Mouse (Mus musculus): ENCODE results near the gene Igbp1. TPM values are rescaled to one million over a fixed set of nuclear protein-coding genes. Genes with fewer than 3 reads are reported as not detected.

Igbp1 gene
- polyA plus RNA-seq, 1 experiment from 2014 or later, result 26.4 TPM

- ATAC-seq, result no peak
- Histone ChIP-seq H3K27ac (ENCODE audit: low read length) (no peak overlapping the region), H3K4me1 (replicated peaks; ENCODE audit: control insufficient read depth, insufficient read depth, low read length) (no peaks in the 10 kb centered on the region), H3K4me2 (ENCODE audit: low read length) (no peak overlapping the region), H3K9me3 (ENCODE audit: control insufficient read depth, low read length) (no peaks in the 10 kb centered on the region), H3K4me3 (replicated peaks; ENCODE audit: low read length) (no peak overlapping the region), H3K36me3 (ENCODE audit: control insufficient read depth, insufficient read depth) (no peaks in the 10 kb centered on the region), H3K9ac (replicated peaks; ENCODE audit: low read depth, low read length) (no peak overlapping the region), H3K27me3 (replicated peaks; ENCODE audit: control insufficient read depth, insufficient read depth, low read length) (no peaks in the 10 kb centered on the region)
- 93% methylated on average over 4 of the region's 4 CpGs for WGBS
Observed at GRCm38 (mm10) chrX:100508164-100508563, 14.1 kb downstream of the Igbp1 start.

GRCm38 (mm10) chrX:100509921-100510320, 15.8 kb downstream of the Igbp1 start:
- 82% methylated on average over 3 of the region's 3 CpGs for WGBS
- Histone ChIP-seq H3K36me3 (ENCODE audit: control insufficient read depth, insufficient read depth) (no peaks in the 10 kb centered on the region), H3K9ac (replicated peaks; ENCODE audit: low read depth, low read length) (no peak overlapping the region), H3K4me3 (replicated peaks; ENCODE audit: low read length) (no peak overlapping the region), H3K27ac (ENCODE audit: low read length) (no peak overlapping the region), H3K27me3 (replicated peaks; ENCODE audit: control insufficient read depth, insufficient read depth, low read length) (no peaks in the 10 kb centered on the region), H3K4me1 (replicated peaks; ENCODE audit: control insufficient read depth, insufficient read depth, low read length) (no peaks in the 10 kb centered on the region), H3K9me3 (ENCODE audit: control insufficient read depth, low read length) (no peaks in the 10 kb centered on the region), H3K4me2 (ENCODE audit: low read length) (no peak overlapping the region)
- ATAC-seq, result no peak

- Histone ChIP-seq H3K9ac (replicated peaks; ENCODE audit: low read depth, low read length) (no peak overlapping the region), H3K27me3 (replicated peaks; ENCODE audit: control insufficient read depth, insufficient read depth, low read length) (no peaks in the 10 kb centered on the region), H3K4me2 (ENCODE audit: low read length) (no peak overlapping the region), H3K36me3 (ENCODE audit: control insufficient read depth, insufficient read depth) (no peaks in the 10 kb centered on the region), H3K9me3 (ENCODE audit: control insufficient read depth, low read length) (no peaks in the 10 kb centered on the region), H3K4me3 (replicated peaks; ENCODE audit: low read length) (no peak overlapping the region), H3K27ac (ENCODE audit: low read length) (no peak overlapping the region), H3K4me1 (replicated peaks; ENCODE audit: control insufficient read depth, insufficient read depth, low read length) (no peaks in the 10 kb centered on the region)
- 88% methylated on average over 3 of the region's 3 CpGs for WGBS
- ATAC-seq, result no peak
Observed at GRCm38 (mm10) chrX:100516683-100517082, 22.6 kb downstream of the Igbp1 start.

GRCm38 (mm10) chrX:100517626-100518025, 23.5 kb downstream of the Igbp1 start:
- WGBS, result 91% methylated on average over 6 of the region's 6 CpGs
- H3K27ac ChIP-seq (ENCODE audit: low read length), result no peak overlapping the region
- H3K9ac ChIP-seq (replicated peaks; ENCODE audit: low read depth, low read length), result no peak overlapping the region
- no peaks in the 10 kb centered on the region for H3K9me3 ChIP-seq (ENCODE audit: control insufficient read depth, low read length)
- H3K27me3 ChIP-seq (replicated peaks; ENCODE audit: control insufficient read depth, insufficient read depth, low read length), result no peaks in the 10 kb centered on the region
- no peak for ATAC-seq
- no peak overlapping the region for H3K4me3 ChIP-seq (replicated peaks; ENCODE audit: low read length)
- no peaks in the 10 kb centered on the region for H3K36me3 ChIP-seq (ENCODE audit: control insufficient read depth, insufficient read depth)
- H3K4me2 ChIP-seq (ENCODE audit: low read length), result no peak overlapping the region
- H3K4me1 ChIP-seq (replicated peaks; ENCODE audit: control insufficient read depth, insufficient read depth, low read length), result no peaks in the 10 kb centered on the region

GRCm38 (mm10) chrX:100518532-100518931, 24.4 kb downstream of the Igbp1 start:
- ATAC-seq, result no peak
- WGBS, result 96% methylated on average over 2 of the region's 2 CpGs
- no peaks in the 10 kb centered on the region for H3K9me3 ChIP-seq (ENCODE audit: control insufficient read depth, low read length)

GRCm38 (mm10) chrX:100524471-100524870, 30.4 kb downstream of the Igbp1 start, which contains the start of gene Dgat2l6:
TSS of gene Dgat2l6 (plus strand) at chrX:100524838.
- no peak within 1 kb of the TSS for H3K9ac ChIP-seq (replicated peaks; ENCODE audit: low read depth, low read length)
- H3K36me3 ChIP-seq (ENCODE audit: control insufficient read depth, insufficient read depth), result no peaks in the 10 kb centered on the region
- 64% methylated on average over 4 of the region's 4 CpGs for WGBS

More at GRCm38 (mm10) chrX:100518532-100518931, 24.4 kb downstream of the Igbp1 start:
- H3K4me3 ChIP-seq (replicated peaks; ENCODE audit: low read length), result no peak overlapping the region
- H3K36me3 ChIP-seq (ENCODE audit: control insufficient read depth, insufficient read depth), result no peaks in the 10 kb centered on the region
- no peak overlapping the region for H3K27ac ChIP-seq (ENCODE audit: low read length)
- H3K27me3 ChIP-seq (replicated peaks; ENCODE audit: control insufficient read depth, insufficient read depth, low read length), result no peaks in the 10 kb centered on the region
- H3K4me2 ChIP-seq (ENCODE audit: low read length), result no peak overlapping the region
- no peak overlapping the region for H3K9ac ChIP-seq (replicated peaks; ENCODE audit: low read depth, low read length)
- H3K4me1 ChIP-seq (replicated peaks; ENCODE audit: control insufficient read depth, insufficient read depth, low read length), result no peaks in the 10 kb centered on the region

GRCm38 (mm10) chrX:100556026-100556425, 61.9 kb downstream of the Igbp1 start:
- no peaks in the 10 kb centered on the region for H3K4me1 ChIP-seq (replicated peaks; ENCODE audit: control insufficient read depth, insufficient read depth, low read length)

More at GRCm38 (mm10) chrX:100524471-100524870, 30.4 kb downstream of the Igbp1 start, which contains the start of gene Dgat2l6:
- no peaks in the 10 kb centered on the region for H3K9me3 ChIP-seq (ENCODE audit: control insufficient read depth, low read length)
- no peak within 1 kb of the TSS for H3K4me3 ChIP-seq (replicated peaks; ENCODE audit: low read length)
- no peak within 1 kb of the TSS for H3K27ac ChIP-seq (ENCODE audit: low read length)
- no peaks in the 10 kb centered on the region for H3K4me1 ChIP-seq (replicated peaks; ENCODE audit: control insufficient read depth, insufficient read depth, low read length)
- H3K4me2 ChIP-seq (ENCODE audit: low read length), result no peak within 1 kb of the TSS
- ATAC-seq, result no peak
- no peaks in the 10 kb centered on the region for H3K27me3 ChIP-seq (replicated peaks; ENCODE audit: control insufficient read depth, insufficient read depth, low read length)

GRCm38 (mm10) chrX:100565696-100566095, 71.6 kb downstream of the Igbp1 start:
- Histone ChIP-seq H3K36me3 (ENCODE audit: control insufficient read depth, insufficient read depth) (no peaks in the 10 kb centered on the region), H3K4me1 (replicated peaks; ENCODE audit: control insufficient read depth, insufficient read depth, low read length) (no peaks in the 10 kb centered on the region), H3K4me3 (replicated peaks; ENCODE audit: low read length) (no peak overlapping the region), H3K27me3 (replicated peaks; ENCODE audit: control insufficient read depth, insufficient read depth, low read length) (no peaks in the 10 kb centered on the region), H3K4me2 (ENCODE audit: low read length) (no peak overlapping the region), H3K27ac (ENCODE audit: low read length) (no peak overlapping the region), H3K9me3 (ENCODE audit: control insufficient read depth, low read length) (no peaks in the 10 kb centered on the region), H3K9ac (replicated peaks; ENCODE audit: low read depth, low read length) (no peak overlapping the region)
- 90% methylated on average over 3 of the region's 3 CpGs for WGBS
- ATAC-seq, result no peak

More at GRCm38 (mm10) chrX:100556026-100556425, 61.9 kb downstream of the Igbp1 start:
- Histone ChIP-seq H3K4me2 (ENCODE audit: low read length) (no peak overlapping the region), H3K36me3 (ENCODE audit: control insufficient read depth, insufficient read depth) (no peaks in the 10 kb centered on the region), H3K4me3 (replicated peaks; ENCODE audit: low read length) (no peak overlapping the region), H3K27ac (ENCODE audit: low read length) (no peak overlapping the region), H3K9ac (replicated peaks; ENCODE audit: low read depth, low read length) (no peak overlapping the region), H3K9me3 (ENCODE audit: control insufficient read depth, low read length) (no peaks in the 10 kb centered on the region), H3K27me3 (replicated peaks; ENCODE audit: control insufficient read depth, insufficient read depth, low read length) (no peaks in the 10 kb centered on the region)
- ATAC-seq, result no peak
- WGBS, result 89% methylated on average over 3 of the region's 3 CpGs
